Mouse (Mus musculus): Measurements from ENCODE around the gene Mrpl54.
A peak's percentile ranks its signal among the peaks of the same experiment; 100 is the strongest.

Mrpl54 gene

GRCm38 (mm10) chr10:81266211-81267105, at the start of gene Mrpl54, which contains the start of gene Apba3:
TSS of gene Mrpl54 (minus strand) at chr10:81266934.
TSS of gene Apba3 (plus strand) at chr10:81266960.
- DNase-seq = peak; percentile 100

- DNase-seq = peak; percentile 91
These were observed 48.9 kb upstream of the Mrpl54 start for GRCm38 (mm10) chr10:81315587-81315986.

- DNase-seq = no peak
These were observed 47.5 kb upstream of the Mrpl54 start for GRCm38 (mm10) chr10:81314201-81314600.

- DNase-seq = no peak
These were observed 46.8 kb upstream of the Mrpl54 start for GRCm38 (mm10) chr10:81313581-81313980.

GRCm38 (mm10) chr10:81309571-81309970, 42.8 kb upstream of the Mrpl54 start:
- DNase-seq = no peak

GRCm38 (mm10) chr10:81306837-81307682, 40.3 kb upstream of the Mrpl54 start:
- peak; percentile 92 for DNase-seq

- peak; percentile 91 for DNase-seq
These were observed 39.5 kb upstream of the Mrpl54 start for GRCm38 (mm10) chr10:81306173-81306668.

GRCm38 (mm10) chr10:81305663-81306062, 38.9 kb upstream of the Mrpl54 start:
- DNase-seq = no peak

GRCm38 (mm10) chr10:81304597-81305238, 38.0 kb upstream of the Mrpl54 start:
- peak; percentile 96 for DNase-seq

- no peak for DNase-seq
These were observed 37.0 kb upstream of the Mrpl54 start for GRCm38 (mm10) chr10:81303761-81304160.

GRCm38 (mm10) chr10:81303258-81303657, 36.5 kb upstream of the Mrpl54 start:
- DNase-seq = peak; percentile 96

- DNase-seq = peak; percentile 96
These were observed 36.1 kb upstream of the Mrpl54 start for GRCm38 (mm10) chr10:81302781-81303218.

- DNase-seq = peak; percentile 95
These were observed 35.6 kb upstream of the Mrpl54 start for GRCm38 (mm10) chr10:81302288-81302687.

- peak; percentile 90 for DNase-seq
These were observed 34.6 kb upstream of the Mrpl54 start for GRCm38 (mm10) chr10:81301321-81301720.

GRCm38 (mm10) chr10:81300352-81300907, 33.7 kb upstream of the Mrpl54 start:
- DNase-seq = peak; percentile 91

- DNase-seq = peak; percentile 90
These were observed 33.0 kb upstream of the Mrpl54 start for GRCm38 (mm10) chr10:81299585-81300351.

- peak; percentile 97 for DNase-seq
These were observed 31.8 kb upstream of the Mrpl54 start for GRCm38 (mm10) chr10:81298369-81299100.

- peak; percentile 99 for DNase-seq
These were observed 31.1 kb upstream of the Mrpl54 start for GRCm38 (mm10) chr10:81297845-81298244.

- DNase-seq = peak; percentile 94
These were observed 30.5 kb upstream of the Mrpl54 start for GRCm38 (mm10) chr10:81297246-81297645.

- DNase-seq = no peak
These were observed 28.5 kb upstream of the Mrpl54 start for GRCm38 (mm10) chr10:81295185-81295584.

GRCm38 (mm10) chr10:81294442-81294841, 27.7 kb upstream of the Mrpl54 start:
- DNase-seq = peak; percentile 93

Measured in heart, adult 11 months (tissue).